7 mouse cellular contexts compared by ENCODE assay signal in the genomic region with DNA sequence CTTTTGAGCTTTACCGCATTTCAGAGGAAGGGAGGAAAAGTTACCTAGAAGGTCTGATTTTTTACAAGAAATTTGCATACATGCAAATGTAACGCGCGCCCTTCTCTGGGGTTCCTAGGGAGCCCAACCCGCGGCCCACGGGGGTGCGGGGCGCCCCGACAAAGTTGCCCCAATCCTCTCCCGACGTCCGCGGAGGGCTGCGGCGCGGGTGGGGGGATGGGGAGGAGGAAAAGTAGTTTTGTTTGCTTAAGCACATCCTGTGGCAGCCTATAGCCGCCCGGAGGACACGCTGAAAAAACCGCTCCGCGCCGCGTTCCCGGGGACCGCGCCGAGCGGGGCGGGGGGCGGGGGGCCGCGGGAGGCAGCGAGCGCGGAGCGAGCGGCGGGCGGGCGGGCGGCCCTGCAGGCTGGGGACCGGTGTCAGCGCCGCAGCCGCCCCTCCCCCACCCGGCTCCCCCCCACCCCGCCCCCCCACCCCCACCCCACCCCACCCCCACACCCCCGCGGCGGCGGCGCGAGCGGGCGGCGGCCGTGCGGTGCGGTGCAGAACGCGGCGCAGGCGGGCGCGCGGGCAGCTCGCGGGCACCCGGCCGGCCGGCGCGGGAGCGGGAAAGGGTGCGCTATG. TPM values are rescaled to one million over a fixed set of nuclear protein-coding genes. Genes with fewer than 3 reads are reported as not detected.
DNase-seq lines count a peak whose midpoint lies in the region; ATAC-seq and TF ChIP-seq lines count a peak whose summit lies in the region.

No protein-coding gene starts in this region.

- POLR2A ChIA-PET in Patski (lab: Charles Lee) = interaction anchor here (0.5 to 1.3 kb wide), 5 partner anchors 42 to 898 kb away, joined by 3 to 4 read pairs (median 4); no protein-coding TSS in a partner anchor

- H3K9ac ChIP-seq in embryonic facial prominence, embryonic 13.5 days = peak overlapping the region; percentile 99
- peak overlapping the region; percentile 100 for H3K9ac ChIP-seq in limb, embryonic 13.5 days
- peak overlapping the region; percentile 75 for H3K9ac ChIP-seq in midbrain, postnatal 0 days (replicated peaks; ENCODE audit: low read length, poor library complexity, severe bottlenecking)

- in situ Hi-C loops in Patski (cut with MboI; ENCODE audit: low pct_unique_long_range_greater_than_20kb) = loop anchor here (10.0 kb wide), 1 partner anchor 328 kb away; no protein-coding TSS in a partner anchor

- 0% methylated on average over 38 of the region's 77 CpGs for WGBS in embryonic facial prominence, embryonic 13.5 days
- under 1% methylated on average over 55 of the region's 77 CpGs for WGBS in limb, embryonic 13.5 days
- under 1% methylated on average over 26 of the region's 77 CpGs for WGBS in midbrain, postnatal 0 days
- WGBS in thymus, adult 2 months = under 1% methylated on average over 69 of the region's 77 CpGs

- peak overlapping the region; percentile 82 for H3K4me3 ChIP-seq in embryonic facial prominence, embryonic 13.5 days
- H3K4me3 ChIP-seq in limb, embryonic 13.5 days = peak overlapping the region; percentile 97
- peak overlapping the region; percentile 81 for H3K4me3 ChIP-seq in midbrain, postnatal 0 days (ENCODE audit: low read depth, low read length)
- H3K4me3 ChIP-seq in thymus, adult 2 months (ENCODE audit: control insufficient read depth, insufficient read depth, low read length) = peak overlapping the region; percentile 52

- TF ChIP-seq POLR2A in thymus, adult 2 months (IDR thresholded peaks at IDR 0.05; ENCODE audit: control insufficient read depth, extremely low read depth, insufficient read depth, low read length, poor library complexity) = no peak

- CTCF ChIA-PET in Patski (lab: Charles Lee) = interaction anchor here (1.0 kb wide), 1 partner anchor 92 kb away, joined by 3 read pairs; no protein-coding TSS in a partner anchor

- TF ChIP-seq CTCF in Patski (IDR thresholded peaks at IDR 0.05) = no peak
- no peak for TF ChIP-seq CTCF in midbrain, postnatal 0 days (IDR thresholded peaks at IDR 0.05)
- no peak for TF ChIP-seq CTCF in thymus, adult 2 months (IDR thresholded peaks at IDR 0.05; ENCODE audit: borderline replicate concordance, control insufficient read depth, extremely low read depth, insufficient read depth, low read length, poor library complexity)

- H3K4me2 ChIP-seq in embryonic facial prominence, embryonic 13.5 days = peak overlapping the region; percentile 79
- peak overlapping the region; percentile 80 for H3K4me2 ChIP-seq in limb, embryonic 13.5 days (replicated peaks)
- peak overlapping the region; percentile 95 for H3K4me2 ChIP-seq in midbrain, postnatal 0 days (ENCODE audit: low read depth, low read length, poor library complexity, severe bottlenecking)

- DNase-seq in CD4-positive helper T cell, adult 2 months (ENCODE audit: low read depth, low spot score) = peak; percentile 60
- DNase-seq in Patski (ENCODE audit: low read depth, low spot score) = no peak
- DNase-seq in heart, postnatal 4 days = peak; percentile 71
- peak; percentile 53 for DNase-seq in midbrain, postnatal 0 days (ENCODE audit: low spot score)
- peak; percentile 47 for DNase-seq in thymus, adult 2 months

- H3K27ac ChIP-seq in embryonic facial prominence, embryonic 13.5 days = peak overlapping the region; percentile 96
- peak overlapping the region; percentile 99 for H3K27ac ChIP-seq in limb, embryonic 13.5 days
- H3K27ac ChIP-seq in midbrain, postnatal 0 days (ENCODE audit: low read depth, low read length) = peak overlapping the region; percentile 80
- no peak overlapping the region for H3K27ac ChIP-seq in thymus, adult 2 months (ENCODE audit: control insufficient read depth, insufficient read depth, low read length)

- peaks cover 26% of the 10 kb centered on the region for H3K4me1 ChIP-seq in embryonic facial prominence, embryonic 13.5 days
- H3K4me1 ChIP-seq in limb, embryonic 13.5 days = peaks cover 32% of the 10 kb centered on the region
- H3K4me1 ChIP-seq in midbrain, postnatal 0 days (ENCODE audit: insufficient read depth, low read length) = 0 out of 2 replicates have a peak, but pooled peaks cover 2% of the 10 kb centered on the region
- H3K4me1 ChIP-seq in thymus, adult 2 months (replicated peaks; ENCODE audit: control insufficient read depth, insufficient read depth, low read length) = peaks cover 16% of the 10 kb centered on the region

- no peaks in the 10 kb centered on the region for H3K36me3 ChIP-seq in embryonic facial prominence, embryonic 13.5 days
- H3K36me3 ChIP-seq in limb, embryonic 13.5 days = no peaks in the 10 kb centered on the region
- no peaks in the 10 kb centered on the region for H3K36me3 ChIP-seq in midbrain, postnatal 0 days (ENCODE audit: insufficient read depth, low read length)
- no peaks in the 10 kb centered on the region for H3K36me3 ChIP-seq in thymus, adult 2 months (ENCODE audit: control insufficient read depth, insufficient read depth, low read length)

- ATAC-seq in Patski = peak; percentile 40
- ATAC-seq in embryonic facial prominence, embryonic 13.5 days (ENCODE audit: insufficient number of reproducible peaks, insufficient read depth, low FRiP score, low TSS enrichment, low read depth) = peak; percentile 53; the same call in 1 of the 2 replicates
- ATAC-seq in limb, embryonic 13.5 days (ENCODE audit: low FRiP score, low read depth) = peak; percentile 42
- ATAC-seq in midbrain, postnatal 0 days (ENCODE audit: low FRiP score) = peak; percentile 19; the same call in 1 of the 2 replicates

- no peaks in the 10 kb centered on the region for H3K27me3 ChIP-seq in Patski
- H3K27me3 ChIP-seq in embryonic facial prominence, embryonic 13.5 days = no peaks in the 10 kb centered on the region
- no peaks in the 10 kb centered on the region for H3K27me3 ChIP-seq in limb, embryonic 13.5 days
- peaks cover 25% of the 10 kb centered on the region for H3K27me3 ChIP-seq in midbrain, postnatal 0 days (ENCODE audit: insufficient read depth, low read length)
- peaks cover 14% of the 10 kb centered on the region for H3K27me3 ChIP-seq in thymus, adult 2 months (ENCODE audit: control insufficient read depth, insufficient read depth, low read length)

- no peaks in the 10 kb centered on the region for H3K9me3 ChIP-seq in embryonic facial prominence, embryonic 13.5 days
- H3K9me3 ChIP-seq in limb, embryonic 13.5 days = no peaks in the 10 kb centered on the region
- no peaks in the 10 kb centered on the region for H3K9me3 ChIP-seq in midbrain, postnatal 0 days (ENCODE audit: low read length)

RNA-seq across cellular contexts. Expression of a gene that starts 0.7 kb away (rescaled TPM):
- polyA plus RNA-seq in Patski (2021) = 0.09 TPM
- polyA plus RNA-seq in embryonic facial prominence, embryonic 13.5 days (2015; fragmentation: Nextera tagmentation; extraction: Ambion mirVana) = 5.0 and 7.5 TPM in 2 replicates
- not detected for total RNA-seq in heart, postnatal 4 days (2021)
- polyA plus RNA-seq in limb, embryonic 13.5 days (2015; fragmentation: Nextera tagmentation; extraction: Ambion mirVana) = 3.7 and 6.3 TPM in 2 replicates
- total RNA-seq in midbrain, postnatal 0 days (2014; rRNA removed) = 8.4 and 13.5 TPM in 2 replicates
- polyA plus RNA-seq in midbrain, postnatal 0 days (2015; fragmentation: Nextera tagmentation; extraction: Ambion mirVana) = 13.7 and 16.2 TPM in 2 replicates
- polyA plus RNA-seq in thymus, adult 2 months (2012; rRNA removed) = 0.09 TPM in 1 of 2 replicates, not detected in the other

RNA-seq across cellular contexts. Expression of a gene that starts 4.7 kb away (rescaled TPM):
- 40.5 TPM for polyA plus RNA-seq in Patski (2021)
- 59.9 and 71.0 TPM in 2 replicates for polyA plus RNA-seq in embryonic facial prominence, embryonic 13.5 days (2015; fragmentation: Nextera tagmentation; extraction: Ambion mirVana)
- total RNA-seq in heart, postnatal 4 days (2021) = 100 to 1,000 TPM; 206 to 217 TPM
- 88.3 and 88.4 TPM in 2 replicates for polyA plus RNA-seq in limb, embryonic 13.5 days (2015; fragmentation: Nextera tagmentation; extraction: Ambion mirVana)
- total RNA-seq in midbrain, postnatal 0 days (2014; rRNA removed) = 45.9 and 51.7 TPM in 2 replicates
- 29.9 and 35.7 TPM in 2 replicates for polyA plus RNA-seq in midbrain, postnatal 0 days (2015; fragmentation: Nextera tagmentation; extraction: Ambion mirVana)
- polyA plus RNA-seq in thymus, adult 2 months (2012; rRNA removed) = 26.4 and 33.6 TPM in 2 replicates
